Mouse (Mus musculus): ENCODE data around the gene Casp3. TPM values are rescaled to one million over a fixed set of nuclear protein-coding genes. Genes with fewer than 3 reads are reported as not detected.

Casp3 gene
- polyA plus RNA-seq, 1 experiment from 2014 or later, result 138 TPM

DNA sequence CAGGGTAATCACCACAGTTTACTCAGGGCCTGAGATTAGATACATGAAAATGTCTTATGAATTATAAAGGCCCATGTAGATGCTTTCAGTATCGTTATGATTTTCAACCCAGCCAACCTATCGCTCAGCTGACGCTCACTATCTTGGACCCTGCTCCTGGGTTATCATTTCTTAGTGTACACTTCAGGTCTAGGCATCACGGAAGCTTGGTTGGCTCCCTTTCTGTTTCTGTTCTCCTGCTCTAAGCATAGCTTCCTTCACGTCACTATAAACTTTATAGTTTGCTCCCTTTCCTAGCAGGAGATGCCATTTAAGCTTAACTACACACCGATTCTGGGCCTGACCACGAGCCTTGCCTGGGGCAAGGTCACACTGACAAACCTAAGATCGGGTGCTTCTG, 5.5 kb upstream of the Casp3 start:
- no peak for ATAC-seq (ENCODE audit: insufficient number of reproducible peaks, insufficient read depth, low FRiP score, low TSS enrichment, low read depth)
- whole genome bisulfite sequencing, result 71% methylated on average over 8 of the region's 8 CpGs

DNA sequence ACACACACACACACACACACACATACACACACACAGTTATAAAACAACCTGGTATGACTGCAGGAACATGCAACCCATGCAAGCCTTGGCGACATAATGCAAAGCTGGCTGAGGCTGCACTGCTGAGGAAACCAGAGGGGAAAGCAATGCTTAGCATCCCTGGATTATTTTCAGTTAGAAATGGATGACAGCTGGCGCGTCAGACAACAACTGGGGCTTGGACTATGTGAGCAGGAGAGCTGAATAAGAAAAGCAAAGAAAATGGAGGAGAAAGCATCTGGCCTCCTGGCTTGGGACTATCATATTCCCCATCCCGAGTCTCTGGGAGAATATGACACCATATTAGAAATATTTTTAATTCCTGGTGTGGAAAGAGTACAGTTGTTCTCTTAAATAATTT, 4.2 kb upstream of the Casp3 start:
- no peaks in the 10 kb centered on the region for H3K9me3 ChIP-seq
- 67% methylated on average over 4 of the region's 4 CpGs for WGBS
- no peak overlapping the region for H3K9ac ChIP-seq (replicated peaks)
- no peaks in the 10 kb centered on the region for H3K27me3 ChIP-seq
- H3K36me3 ChIP-seq, result no peaks in the 10 kb centered on the region
- H3K4me2 ChIP-seq, result no peak overlapping the region
- H3K27ac ChIP-seq, result 0 out of 2 replicates have a peak overlapping the region, but pooled peaks have one; percentile 37
- ATAC-seq (ENCODE audit: insufficient number of reproducible peaks, insufficient read depth, low FRiP score, low TSS enrichment, low read depth), result no peak
- no peak overlapping the region for H3K4me3 ChIP-seq (replicated peaks)
- H3K4me1 ChIP-seq (replicated peaks), result peaks cover 15% of the 10 kb centered on the region

More for the DNA sequence above, 5.5 kb upstream of the Casp3 start:
- H3K4me2 ChIP-seq, result no peak overlapping the region
- H3K27ac ChIP-seq, result no peak overlapping the region
- H3K27me3 ChIP-seq, result no peaks in the 10 kb centered on the region
- H3K4me3 ChIP-seq (replicated peaks), result no peak overlapping the region
- H3K9ac ChIP-seq (replicated peaks), result no peak overlapping the region
- H3K4me1 ChIP-seq (replicated peaks), result peaks cover 15% of the 10 kb centered on the region
- peaks cover 11% of the 10 kb centered on the region for H3K36me3 ChIP-seq
- H3K9me3 ChIP-seq, result no peaks in the 10 kb centered on the region

DNA sequence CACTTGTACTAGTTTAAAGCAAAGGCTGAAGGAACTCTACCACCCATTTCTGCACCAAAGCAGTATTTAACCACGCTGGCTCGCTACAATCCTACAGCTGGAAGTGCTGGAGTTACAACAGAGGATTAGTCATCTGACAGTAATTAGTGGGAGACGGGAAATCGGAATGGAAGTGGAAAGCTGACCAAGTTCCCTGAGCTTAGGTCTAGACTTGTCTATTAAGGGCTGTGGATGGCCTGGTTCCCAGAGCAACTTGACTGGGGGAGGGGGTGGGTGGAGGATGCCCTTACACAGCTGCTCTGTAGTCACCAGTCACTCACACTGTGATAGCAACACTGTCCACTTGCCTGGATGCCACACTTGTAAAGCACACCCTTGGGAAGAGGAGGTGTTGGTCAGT, 3.7 kb upstream of the Casp3 start:
- H3K4me2 ChIP-seq, result no peak overlapping the region
- no peaks in the 10 kb centered on the region for H3K27me3 ChIP-seq
- H3K27ac ChIP-seq, result peak overlapping the region; percentile 70; the same call in 1 of the 2 replicates
- no peaks in the 10 kb centered on the region for H3K36me3 ChIP-seq
- no peak overlapping the region for H3K4me3 ChIP-seq (replicated peaks)
- H3K4me1 ChIP-seq (replicated peaks), result peaks cover 18% of the 10 kb centered on the region
- no peaks in the 10 kb centered on the region for H3K9me3 ChIP-seq
- no peak for ATAC-seq (ENCODE audit: insufficient number of reproducible peaks, insufficient read depth, low FRiP score, low TSS enrichment, low read depth)
- WGBS, result 8% methylated on average over 4 of the region's 4 CpGs
- no peak overlapping the region for H3K9ac ChIP-seq (replicated peaks)

DNA sequence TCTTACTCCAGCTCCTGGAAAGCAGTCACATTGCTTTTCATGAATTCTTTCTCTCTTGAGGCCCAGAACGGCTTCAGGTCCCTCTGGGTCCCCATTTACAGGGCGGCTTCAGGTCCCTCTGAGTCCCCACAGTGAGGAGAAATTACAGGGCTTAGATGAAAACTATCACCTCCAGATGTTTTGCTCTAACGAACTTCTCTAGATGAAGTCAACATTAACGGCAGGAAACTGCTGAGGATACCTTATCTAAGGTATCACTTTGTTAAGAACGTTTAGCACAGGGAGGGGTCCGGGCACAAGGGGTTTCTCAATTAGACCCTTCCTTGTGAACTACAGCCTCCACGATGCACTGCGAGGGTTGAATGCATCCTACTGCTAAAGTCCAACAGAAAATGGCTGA, 1.2 kb upstream of the Casp3 start:
- Histone ChIP-seq H3K36me3 (no peaks in the 10 kb centered on the region), H3K4me3 (replicated peaks) (no peak overlapping the region), H3K4me1 (replicated peaks) (peaks cover 35% of the 10 kb centered on the region), H3K4me2 (peak overlapping the region; percentile 90), H3K27ac (no peak overlapping the region), H3K9ac (replicated peaks) (no peak overlapping the region), H3K9me3 (no peaks in the 10 kb centered on the region), H3K27me3 (no peaks in the 10 kb centered on the region)
- no peak for ATAC-seq (ENCODE audit: insufficient number of reproducible peaks, insufficient read depth, low FRiP score, low TSS enrichment, low read depth)
- 58% methylated on average over 8 of the region's 8 CpGs for WGBS

DNA sequence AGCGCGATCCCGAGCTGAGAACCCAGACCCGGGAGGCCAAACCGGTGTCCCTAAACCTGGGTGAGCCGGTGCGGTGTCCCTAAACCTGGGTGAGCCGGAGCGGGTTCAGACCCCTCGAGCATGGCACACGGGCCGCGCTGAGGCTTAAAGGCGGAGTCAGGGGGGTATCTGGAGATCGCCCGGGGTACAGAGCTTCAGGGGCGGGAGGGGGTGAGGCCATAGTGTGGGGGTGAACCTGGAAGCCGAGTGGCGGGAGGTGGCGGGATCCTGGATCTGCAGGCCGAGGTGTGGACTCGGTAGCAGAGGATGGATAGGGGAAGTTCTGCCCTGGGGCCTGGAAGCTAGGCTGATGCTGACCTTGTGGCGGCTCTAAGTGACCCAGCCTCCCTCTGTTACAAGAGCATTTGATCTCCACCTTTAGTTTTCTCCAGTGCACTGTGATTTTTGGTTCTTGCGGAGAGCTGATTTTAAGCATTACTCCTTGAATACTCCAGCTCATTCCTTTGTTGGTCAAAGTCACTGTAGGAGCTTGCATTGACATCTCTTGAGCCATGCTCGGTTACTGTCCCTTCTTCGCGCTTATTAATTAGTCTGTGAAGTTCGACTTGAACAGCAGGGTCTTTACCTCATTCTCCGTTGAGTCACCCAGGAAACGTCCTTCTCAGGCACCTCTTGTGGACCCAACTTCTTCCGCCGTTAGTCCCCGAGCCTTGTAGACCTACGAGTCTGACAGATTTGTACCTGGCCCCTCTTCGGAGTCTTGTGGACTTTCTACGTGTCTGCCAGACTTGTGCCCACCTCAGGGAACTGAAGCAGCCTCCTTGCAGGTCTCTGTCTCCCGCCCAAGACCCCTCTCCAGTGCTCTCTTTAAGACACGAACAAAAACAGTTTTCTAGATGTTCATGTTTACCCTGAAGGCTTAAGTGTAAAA, 864 bp downstream of the Casp3 start:
- peak; percentile 43 for ATAC-seq (ENCODE audit: insufficient number of reproducible peaks, insufficient read depth, low FRiP score, low TSS enrichment, low read depth)
- no peaks in the 10 kb centered on the region for H3K9me3 ChIP-seq
- WGBS, result under 1% methylated on average over 38 of the region's 38 CpGs
- peak overlapping the region; percentile 95 for H3K27ac ChIP-seq
- peak overlapping the region; percentile 90 for H3K4me2 ChIP-seq
- H3K27me3 ChIP-seq, result no peaks in the 10 kb centered on the region
- peak overlapping the region; percentile 87 for H3K9ac ChIP-seq (replicated peaks)
- no peaks in the 10 kb centered on the region for H3K36me3 ChIP-seq
- peak overlapping the region; percentile 78 for H3K4me3 ChIP-seq (replicated peaks)
- H3K4me1 ChIP-seq (replicated peaks), result peaks cover 32% of the 10 kb centered on the region

DNA sequence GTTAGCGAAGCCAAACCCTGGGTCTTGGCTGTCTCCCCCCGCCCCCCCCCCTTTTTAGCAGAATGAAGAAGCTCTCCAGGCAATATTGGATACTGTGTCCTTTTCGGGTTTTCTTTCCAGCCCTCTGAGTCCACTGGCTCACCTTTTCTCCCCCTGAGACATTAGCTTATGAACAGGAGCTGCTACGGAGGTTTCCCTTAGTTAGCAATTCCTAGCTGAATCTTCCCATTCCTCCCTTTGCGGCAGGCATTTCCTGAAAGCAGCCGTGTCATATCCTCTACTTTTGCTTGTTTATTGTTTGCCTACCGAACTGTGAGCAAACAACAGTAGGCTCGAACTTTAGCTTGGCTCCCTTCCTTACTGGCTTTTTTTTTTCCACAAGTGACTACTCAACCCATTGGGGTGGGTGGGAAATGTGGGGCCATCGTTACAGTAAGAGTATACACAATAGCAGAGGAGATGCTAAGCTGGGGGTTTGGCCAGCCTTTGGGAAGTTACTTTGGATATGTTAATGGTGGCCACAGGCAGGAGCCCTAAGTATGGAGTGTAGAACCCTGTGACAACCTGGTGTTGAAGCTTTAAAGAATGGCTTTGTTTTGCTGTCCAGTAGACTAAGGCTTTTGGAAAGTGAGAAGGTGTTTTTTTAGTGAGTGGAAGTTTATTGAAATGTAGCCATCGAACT, 1.7 kb downstream of the Casp3 start:
- no peaks in the 10 kb centered on the region for H3K27me3 ChIP-seq
- no peaks in the 10 kb centered on the region for H3K9me3 ChIP-seq
- peaks cover 26% of the 10 kb centered on the region for H3K4me1 ChIP-seq (replicated peaks)
- H3K4me2 ChIP-seq, result peak overlapping the region; percentile 90
- H3K4me3 ChIP-seq (replicated peaks), result peak overlapping the region; percentile 78
- ATAC-seq (ENCODE audit: insufficient number of reproducible peaks, insufficient read depth, low FRiP score, low TSS enrichment, low read depth), result no peak
- H3K27ac ChIP-seq, result no peak overlapping the region
- no peaks in the 10 kb centered on the region for H3K36me3 ChIP-seq
- 3% methylated on average over 9 of the region's 10 CpGs for WGBS
- H3K9ac ChIP-seq (replicated peaks), result peak overlapping the region; percentile 87

DNA sequence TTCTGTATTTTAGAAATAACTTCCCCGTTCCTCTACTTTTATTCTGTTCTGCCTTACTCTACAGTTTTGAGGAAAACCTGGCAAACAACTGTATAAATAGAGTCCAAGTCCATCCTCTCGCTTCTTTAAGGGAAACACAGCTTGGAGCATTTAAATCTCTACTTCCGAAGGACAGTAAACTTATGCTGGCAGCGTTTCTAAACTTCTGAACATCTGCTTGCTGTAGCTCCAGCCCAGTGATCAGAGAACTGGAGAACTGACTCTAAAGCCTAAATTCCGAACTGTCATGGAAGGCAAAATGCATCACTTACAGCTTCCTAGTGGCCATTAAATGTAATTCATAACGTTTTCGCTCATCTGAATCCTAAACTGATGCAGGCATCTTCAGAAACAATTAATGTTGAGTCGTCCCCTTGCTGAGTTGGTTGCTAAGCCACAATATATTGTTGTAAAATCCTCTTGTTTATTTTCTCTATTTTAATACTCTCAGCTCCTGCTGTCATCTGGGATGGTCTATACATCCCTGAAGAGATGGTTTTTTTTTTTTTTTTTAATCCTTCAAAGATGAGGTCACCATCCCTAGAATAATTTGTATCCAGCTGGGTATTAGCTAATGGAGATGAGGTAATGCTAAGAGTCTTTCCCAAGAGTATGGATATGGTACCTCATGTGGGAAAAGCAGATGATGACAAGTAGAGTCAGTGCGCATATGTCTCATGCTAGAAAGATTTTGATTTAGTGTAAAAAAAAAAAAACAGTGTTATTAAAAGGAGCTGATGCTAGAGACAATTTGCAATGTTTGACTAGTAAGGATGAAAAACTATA, 5.6 kb downstream of the Casp3 start:
- Histone ChIP-seq H3K36me3 (0 out of 2 replicates have a peak, but pooled peaks cover 4% of the 10 kb centered on the region), H3K9ac (replicated peaks) (no peak overlapping the region), H3K4me3 (replicated peaks) (no peak overlapping the region), H3K4me2 (no peak overlapping the region), H3K4me1 (replicated peaks) (peaks cover 26% of the 10 kb centered on the region), H3K9me3 (no peaks in the 10 kb centered on the region), H3K27me3 (no peaks in the 10 kb centered on the region), H3K27ac (no peak overlapping the region)
- ATAC-seq (ENCODE audit: insufficient number of reproducible peaks, insufficient read depth, low FRiP score, low TSS enrichment, low read depth), result no peak
- 89% methylated on average over 9 of the region's 9 CpGs for WGBS

DNA sequence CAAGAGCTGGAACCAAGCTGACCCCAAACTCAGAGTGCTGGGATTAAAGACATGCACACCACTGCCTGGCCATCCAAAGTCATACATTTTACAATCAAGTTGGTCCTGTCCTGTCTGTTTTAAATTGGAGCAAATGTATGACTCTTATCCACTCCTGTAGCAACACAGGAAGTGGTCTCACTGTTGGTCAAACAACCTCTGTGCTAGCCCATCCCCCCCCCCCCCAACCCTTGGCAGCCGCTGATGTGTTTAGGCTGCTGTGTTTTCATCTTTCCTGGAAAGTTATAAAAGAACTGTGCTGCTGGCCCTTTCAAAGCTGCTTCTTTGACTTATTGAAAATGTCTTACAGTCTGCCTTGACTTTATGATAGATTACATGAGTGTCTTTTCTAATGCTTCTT, 8.1 kb downstream of the Casp3 start:
- Histone ChIP-seq H3K36me3 (peaks cover 17% of the 10 kb centered on the region), H3K9ac (replicated peaks) (no peak overlapping the region), H3K27ac (no peak overlapping the region), H3K9me3 (no peaks in the 10 kb centered on the region), H3K4me3 (replicated peaks) (no peak overlapping the region), H3K27me3 (no peaks in the 10 kb centered on the region), H3K4me1 (replicated peaks) (peaks cover 12% of the 10 kb centered on the region; the same call in 1 of the 2 replicates), H3K4me2 (no peak overlapping the region)
- ATAC-seq (ENCODE audit: insufficient number of reproducible peaks, insufficient read depth, low FRiP score, low TSS enrichment, low read depth), result no peak
- WGBS, result 56% methylated on average over 1 of the region's 1 CpGs

DNA sequence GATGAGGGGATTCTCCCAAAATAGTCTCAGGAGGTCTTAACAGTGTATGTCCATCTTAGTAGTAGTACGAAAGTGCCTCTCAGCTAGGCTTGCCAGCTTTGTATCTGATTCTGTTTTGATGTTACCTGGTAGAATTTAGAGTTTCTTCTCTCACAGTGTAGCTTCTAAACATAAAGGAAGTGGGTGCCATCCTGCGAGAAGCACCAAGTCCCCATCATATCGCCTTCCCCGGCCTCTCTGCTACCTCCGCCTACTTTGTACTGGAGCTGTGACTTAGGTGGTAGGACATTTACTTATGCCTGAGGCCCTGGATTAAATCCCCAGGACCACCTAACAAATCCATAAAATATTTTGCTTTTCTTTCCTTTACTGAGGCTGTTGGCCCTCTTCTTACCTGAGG, 9.6 kb downstream of the Casp3 start:
- no peaks in the 10 kb centered on the region for H3K27me3 ChIP-seq
- no peak overlapping the region for H3K4me2 ChIP-seq
- H3K36me3 ChIP-seq, result peaks cover 31% of the 10 kb centered on the region
- no peak overlapping the region for H3K9ac ChIP-seq (replicated peaks)
- WGBS, result 93% methylated on average over 5 of the region's 5 CpGs
- ATAC-seq (ENCODE audit: insufficient number of reproducible peaks, insufficient read depth, low FRiP score, low TSS enrichment, low read depth), result no peak
- H3K27ac ChIP-seq, result no peak overlapping the region
- no peak overlapping the region for H3K4me3 ChIP-seq (replicated peaks)
- H3K4me1 ChIP-seq (replicated peaks), result peaks cover 12% of the 10 kb centered on the region; the same call in 1 of the 2 replicates
- no peaks in the 10 kb centered on the region for H3K9me3 ChIP-seq

DNA sequence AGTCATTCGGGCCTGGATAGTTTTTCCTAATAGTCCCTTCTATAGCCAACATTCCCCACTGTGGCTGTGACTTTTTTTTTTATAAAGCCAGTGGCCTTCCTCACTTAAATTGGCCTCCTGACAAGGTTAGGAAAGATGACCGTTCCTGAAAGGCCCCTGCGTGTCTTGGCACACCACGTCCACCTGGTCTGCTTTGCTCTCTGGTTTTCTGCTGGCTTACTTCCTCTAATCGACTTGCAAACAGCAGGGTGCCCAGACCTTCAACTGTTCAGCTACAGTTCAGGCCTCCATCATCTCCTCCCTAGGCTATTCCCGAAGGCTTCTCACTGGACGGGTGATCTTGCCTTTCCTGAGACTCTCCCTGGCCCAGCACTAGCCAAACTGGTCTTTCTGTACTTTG, 10.8 kb downstream of the Casp3 start:
- 56% methylated on average over 7 of the region's 7 CpGs for WGBS
- H3K4me1 ChIP-seq (replicated peaks), result peaks cover 12% of the 10 kb centered on the region; the same call in 1 of the 2 replicates
- H3K9me3 ChIP-seq, result no peaks in the 10 kb centered on the region
- H3K27ac ChIP-seq, result no peak overlapping the region
- no peak overlapping the region for H3K4me3 ChIP-seq (replicated peaks)
- peaks cover 43% of the 10 kb centered on the region for H3K36me3 ChIP-seq
- ATAC-seq (ENCODE audit: insufficient number of reproducible peaks, insufficient read depth, low FRiP score, low TSS enrichment, low read depth), result no peak
- H3K9ac ChIP-seq (replicated peaks), result no peak overlapping the region
- no peak overlapping the region for H3K4me2 ChIP-seq
- H3K27me3 ChIP-seq, result no peaks in the 10 kb centered on the region

DNA sequence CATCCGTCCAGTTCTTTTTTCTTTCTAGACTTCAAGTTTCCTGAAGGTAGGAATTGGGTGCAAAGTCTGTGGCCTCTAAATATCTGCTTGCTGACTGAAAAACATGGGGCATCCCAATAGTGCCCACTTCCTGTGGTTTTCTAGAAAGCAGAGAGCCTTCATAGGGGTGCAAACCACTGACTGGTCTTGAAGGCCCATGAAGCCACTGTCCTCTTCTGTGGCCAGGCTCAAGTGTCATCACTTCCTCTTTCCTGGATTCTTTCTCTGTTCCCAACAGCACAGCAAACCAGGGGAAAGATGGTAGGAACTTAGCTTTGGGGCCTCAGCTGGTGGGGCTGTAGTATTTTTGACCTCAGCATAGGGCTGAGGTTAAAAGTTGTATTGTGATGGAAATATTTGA, 11.6 kb downstream of the Casp3 start:
- H3K4me1 ChIP-seq (replicated peaks), result peaks cover 12% of the 10 kb centered on the region; the same call in 1 of the 2 replicates
- no peak overlapping the region for H3K4me3 ChIP-seq (replicated peaks)
- H3K9me3 ChIP-seq, result no peaks in the 10 kb centered on the region
- H3K36me3 ChIP-seq, result peaks cover 51% of the 10 kb centered on the region
- no peak overlapping the region for H3K9ac ChIP-seq (replicated peaks)
- H3K27ac ChIP-seq, result no peak overlapping the region
- no peaks in the 10 kb centered on the region for H3K27me3 ChIP-seq
- no peak for ATAC-seq (ENCODE audit: insufficient number of reproducible peaks, insufficient read depth, low FRiP score, low TSS enrichment, low read depth)
- no peak overlapping the region for H3K4me2 ChIP-seq
- WGBS, result 85% methylated on average over 1 of the region's 1 CpGs

Measured in limb, embryonic 12.5 days (tissue).